Mouse (Mus musculus): ENCODE results near the gene Slc36a2. TPM values are rescaled to one million over a fixed set of nuclear protein-coding genes. Genes with fewer than 3 reads are reported as not detected.

The Slc36a2 gene
- total and polyA plus RNA-seq, 2 experiments, result not detected

GRCm38 (mm10) chr11:55131077-55131742 lies 53.7 kb downstream of the Slc36a2 start:
- Histone ChIP-seq H3K9ac (ENCODE audit: low read depth, low read length) (no peak overlapping the region), H3K4me3 (ENCODE audit: insufficient read depth, low read depth, low read length) (no peak overlapping the region), H3K4me1 (ENCODE audit: control insufficient read depth, insufficient read depth, low read length) (no peaks in the 10 kb centered on the region), H3K36me3 (ENCODE audit: control insufficient read depth, insufficient read depth, low read length) (no peaks in the 10 kb centered on the region), H3K27me3 (ENCODE audit: control insufficient read depth, insufficient read depth, low read length) (no peaks in the 10 kb centered on the region), H3K79me2 (ENCODE audit: control insufficient read depth, insufficient read depth, low read length) (no peaks in the 10 kb centered on the region), H3K27ac (replicated peaks; ENCODE audit: insufficient read depth, low read depth, low read length) (no peak overlapping the region)
- no peak for TF ChIP-seq CTCF (IDR thresholded peaks at IDR 0.05; ENCODE audit: low read depth, low read length)
- no peak for TF ChIP-seq POLR2A (IDR thresholded peaks at IDR 0.05; ENCODE audit: extremely low read depth, insufficient read depth, low read length)
- WGBS, result 82% methylated on average over 11 of the region's 11 CpGs
- DNase-seq (ENCODE audit: extremely low read depth, low read depth, low spot score), result no peak

GRCm38 (mm10) chr11:55128411-55128810 lies 56.5 kb downstream of the Slc36a2 start:
- 80% methylated on average over 3 of the region's 3 CpGs for WGBS
- H3K27ac ChIP-seq (replicated peaks; ENCODE audit: insufficient read depth, low read depth, low read length), result no peak overlapping the region
- H3K27me3 ChIP-seq (ENCODE audit: control insufficient read depth, insufficient read depth, low read length), result no peaks in the 10 kb centered on the region
- no peak overlapping the region for H3K9ac ChIP-seq (ENCODE audit: low read depth, low read length)
- no peaks in the 10 kb centered on the region for H3K36me3 ChIP-seq (ENCODE audit: control insufficient read depth, insufficient read depth, low read length)
- H3K4me1 ChIP-seq (ENCODE audit: control insufficient read depth, insufficient read depth, low read length), result no peaks in the 10 kb centered on the region
- DNase-seq (ENCODE audit: extremely low read depth, low read depth, low spot score), result no peak
- no peak overlapping the region for H3K4me3 ChIP-seq (ENCODE audit: insufficient read depth, low read depth, low read length)
- H3K79me2 ChIP-seq (ENCODE audit: control insufficient read depth, insufficient read depth, low read length), result no peaks in the 10 kb centered on the region
- no peak for TF ChIP-seq POLR2A (IDR thresholded peaks at IDR 0.05; ENCODE audit: extremely low read depth, insufficient read depth, low read length)
- TF ChIP-seq CTCF (IDR thresholded peaks at IDR 0.05; ENCODE audit: low read depth, low read length), result no peak

GRCm38 (mm10) chr11:55127937-55128336 lies 56.9 kb downstream of the Slc36a2 start:
- H3K36me3 ChIP-seq (ENCODE audit: control insufficient read depth, insufficient read depth, low read length), result no peaks in the 10 kb centered on the region
- H3K4me1 ChIP-seq (ENCODE audit: control insufficient read depth, insufficient read depth, low read length), result no peaks in the 10 kb centered on the region
- TF ChIP-seq POLR2A (IDR thresholded peaks at IDR 0.05; ENCODE audit: extremely low read depth, insufficient read depth, low read length) (no peak), CTCF (IDR thresholded peaks at IDR 0.05; ENCODE audit: low read depth, low read length) (no peak)
- H3K27ac ChIP-seq (replicated peaks; ENCODE audit: insufficient read depth, low read depth, low read length), result no peak overlapping the region
- no peak for DNase-seq (ENCODE audit: extremely low read depth, low read depth, low spot score)
- no peak overlapping the region for H3K9ac ChIP-seq (ENCODE audit: low read depth, low read length)
- WGBS, result 81% methylated on average over 6 of the region's 6 CpGs
- no peaks in the 10 kb centered on the region for H3K27me3 ChIP-seq (ENCODE audit: control insufficient read depth, insufficient read depth, low read length)
- H3K79me2 ChIP-seq (ENCODE audit: control insufficient read depth, insufficient read depth, low read length), result no peaks in the 10 kb centered on the region
- H3K4me3 ChIP-seq (ENCODE audit: insufficient read depth, low read depth, low read length), result no peak overlapping the region

- Histone ChIP-seq H3K9ac (ENCODE audit: low read depth, low read length) (no peak overlapping the region), H3K4me3 (ENCODE audit: insufficient read depth, low read depth, low read length) (no peak overlapping the region), H3K79me2 (ENCODE audit: control insufficient read depth, insufficient read depth, low read length) (no peaks in the 10 kb centered on the region), H3K27ac (replicated peaks; ENCODE audit: insufficient read depth, low read depth, low read length) (no peak overlapping the region), H3K4me1 (ENCODE audit: control insufficient read depth, insufficient read depth, low read length) (no peaks in the 10 kb centered on the region), H3K27me3 (ENCODE audit: control insufficient read depth, insufficient read depth, low read length) (no peaks in the 10 kb centered on the region), H3K36me3 (ENCODE audit: control insufficient read depth, insufficient read depth, low read length) (no peaks in the 10 kb centered on the region)
- no peak for DNase-seq (ENCODE audit: extremely low read depth, low read depth, low spot score)
- TF ChIP-seq CTCF (IDR thresholded peaks at IDR 0.05; ENCODE audit: low read depth, low read length) (no peak), POLR2A (IDR thresholded peaks at IDR 0.05; ENCODE audit: extremely low read depth, insufficient read depth, low read length) (no peak)
- WGBS, result 66% methylated on average over 3 of the region's 3 CpGs
Observed at GRCm38 (mm10) chr11:55126663-55127062, 58.2 kb downstream of the Slc36a2 start.

- no peak for DNase-seq (ENCODE audit: extremely low read depth, low read depth, low spot score)
- TF ChIP-seq POLR2A (IDR thresholded peaks at IDR 0.05; ENCODE audit: extremely low read depth, insufficient read depth, low read length), result no peak
- Histone ChIP-seq H3K4me1 (ENCODE audit: control insufficient read depth, insufficient read depth, low read length) (no peaks in the 10 kb centered on the region), H3K4me3 (ENCODE audit: insufficient read depth, low read depth, low read length) (no peak overlapping the region), H3K27ac (replicated peaks; ENCODE audit: insufficient read depth, low read depth, low read length) (no peak overlapping the region), H3K27me3 (ENCODE audit: control insufficient read depth, insufficient read depth, low read length) (no peaks in the 10 kb centered on the region), H3K79me2 (ENCODE audit: control insufficient read depth, insufficient read depth, low read length) (no peaks in the 10 kb centered on the region), H3K9ac (ENCODE audit: low read depth, low read length) (no peak overlapping the region), H3K36me3 (ENCODE audit: control insufficient read depth, insufficient read depth, low read length) (no peaks in the 10 kb centered on the region)
- WGBS, result 86% methylated on average over 1 of the region's 1 CpGs
Observed at GRCm38 (mm10) chr11:55121430-55121829, 63.4 kb downstream of the Slc36a2 start.

GRCm38 (mm10) chr11:55120821-55121271 lies 64.0 kb downstream of the Slc36a2 start:
- DNase-seq (ENCODE audit: extremely low read depth, low read depth, low spot score), result no peak
- H3K79me2 ChIP-seq (ENCODE audit: control insufficient read depth, insufficient read depth, low read length), result no peaks in the 10 kb centered on the region
- H3K27me3 ChIP-seq (ENCODE audit: control insufficient read depth, insufficient read depth, low read length), result no peaks in the 10 kb centered on the region
- 0 out of 2 replicates have a peak overlapping the region, but pooled peaks have one; percentile 23 for H3K27ac ChIP-seq (replicated peaks; ENCODE audit: insufficient read depth, low read depth, low read length)
- TF ChIP-seq CTCF (IDR thresholded peaks at IDR 0.05; ENCODE audit: low read depth, low read length) (no peak), POLR2A (IDR thresholded peaks at IDR 0.05; ENCODE audit: extremely low read depth, insufficient read depth, low read length) (no peak)
- no peak overlapping the region for H3K9ac ChIP-seq (ENCODE audit: low read depth, low read length)
- 82% methylated on average over 8 of the region's 8 CpGs for WGBS
- H3K4me3 ChIP-seq (ENCODE audit: insufficient read depth, low read depth, low read length), result no peak overlapping the region
- H3K36me3 ChIP-seq (ENCODE audit: control insufficient read depth, insufficient read depth, low read length), result no peaks in the 10 kb centered on the region
- H3K4me1 ChIP-seq (ENCODE audit: control insufficient read depth, insufficient read depth, low read length), result no peaks in the 10 kb centered on the region
